Mouse (Mus musculus): ENCODE results near the gene Kcnj10.

GRCm38 (mm10) chr1:172358341-172358740 lies 17.3 kb downstream of the Kcnj10 start:
- TF ChIP-seq CTCF (IDR thresholded peaks at IDR 0.05; ENCODE audit: borderline replicate concordance, insufficient read depth, low read length) (no peak), POLR2A (IDR thresholded peaks at IDR 0.05; ENCODE audit: low read depth, low read length) (no peak)

Measured in embryonic fibroblast, embryonic 13.5 days (primary cell).